Mouse (Mus musculus): ENCODE data around the gene Olfr635.

GRCm38 (mm10) chr7:103928525-103928924, 42.4 kb upstream of the Olfr635 start, which contains the start of gene Olfr631:
- TF ChIP-seq CTCF (IDR thresholded peaks at IDR 0.05; ENCODE audit: low read depth, low read length) (no peak), POLR2AphosphoS5 (IDR thresholded peaks at IDR 0.05; ENCODE audit: insufficient replicate concordance, low read depth, low read length) (no peak), GATA1 (IDR thresholded peaks at IDR 0.05; ENCODE audit: borderline replicate concordance, low read length) (no peak)

Data from G1E (cell line).